Mouse (Mus musculus) ES-Bruce4 (cell line): ENCODE measurements around the gene Dnah8.

ENCODE experiments used
- CTCF ChIP-seq: IDR thresholded peaks from one replicate; pipeline ENCODE4 v1.8.1; 2011; ENCODE audit warnings: low read depth, low read length
- EP300 ChIP-seq: IDR thresholded peaks from 2 replicates; pipeline ENCODE4 v1.6.1; 2011; ENCODE audit warnings: low read depth, low read length; ENCODE audit not compliant: insufficient read depth
- POLR2A ChIP-seq: IDR thresholded peaks from one replicate; pipeline ENCODE4 v1.8.1; 2011; ENCODE audit warnings: low read length; ENCODE audit not compliant: insufficient read depth

- TF ChIP-seq CTCF (no peak), POLR2A (no peak), EP300 (no peak)
These were observed 246.9 kb downstream of the Dnah8 start for GRCm38 (mm10) chr17:30871040-30871439.
